Mouse (Mus musculus) bone marrow, adult 2 months (tissue): ENCODE results near the gene 1500009C09Rik. TPM values are rescaled to one million over a fixed set of nuclear protein-coding genes. Genes with fewer than 3 reads are reported as not detected.

Experiments
- H3K27ac ChIP-seq: fragments of 200-500 bp; 2 replicates; pipeline ENCODE4 v1.5.1; 2012; ENCODE audit warnings: low read depth, mild to moderate bottlenecking, control low read depth, inconsistent platforms, low read length; ENCODE audit not compliant: control insufficient read depth, poor library complexity, insufficient read depth
- H3K4me1 ChIP-seq: fragments of 200-500 bp; 2 replicates; pipeline ENCODE4 v1.6.1; 2011; ENCODE audit warnings: low read length; ENCODE audit not compliant: control insufficient read depth, insufficient read depth
- H3K4me3 ChIP-seq: fragments of 200-500 bp; replicated peaks from 2 replicates; pipeline ENCODE3; 2011; ENCODE audit warnings: mild to moderate bottlenecking, low read depth, low read length, control low read depth; ENCODE audit not compliant: control insufficient read depth
- CTCF ChIP-seq: fragments of 200-500 bp; IDR thresholded peaks from 2 replicates; pipeline ENCODE4 v1.5.1; 2011; ENCODE audit warnings: low read length, control low read depth; ENCODE audit not compliant: control insufficient read depth, insufficient read depth
- POLR2A ChIP-seq: fragments of 200-500 bp; IDR thresholded peaks from 2 replicates; pipeline ENCODE4 v1.6.1; 2011; ENCODE audit warnings: low read depth, mild to moderate bottlenecking, control low read depth, low read length, borderline replicate concordance; ENCODE audit not compliant: control insufficient read depth
- WGBS: fragments of 180-500 bp; shearing (Covaris S2); methylation state at CpG from one replicate; pipeline ENCODE4 v1.1.7; 2018; 5-methylcytosine and 5-hydroxymethylcytosine counted together
- polyA plus RNA-seq: library from polyadenylated mRNA; stranded (reverse); fragments of >200 nt; gene quantifications from 2 replicates; pipeline ENCODE4 v1.2.4, GENCODE M21; 2011; ENCODE audit warnings: low replicate concordance; ENCODE audit not compliant: missing spikeins, insufficient read depth, insufficient read length

Gene 1500009C09Rik
- not detected in 2 replicates for polyA plus RNA-seq

GRCm38 (mm10) chr15:82252097-82252496 is at the start of gene 1500009C09Rik:
1500009C09Rik (plus strand) TSS chr15:82252397.
- H3K4me1 ChIP-seq = peaks cover 1% of the 10 kb centered on the region; the same call in 1 of the 2 replicates
- no peak within 1 kb of the TSS for H3K27ac ChIP-seq
- WGBS = 67% methylated on average over 6 of the region's 6 CpGs
- no peak within 1 kb of the TSS for H3K4me3 ChIP-seq
- TF ChIP-seq CTCF (no peak), POLR2A (no peak)

GRCm38 (mm10) chr15:82203090-82203489 is 49.1 kb upstream of the 1500009C09Rik start:
- WGBS = 94% methylated on average over 10 of the region's 10 CpGs
- Histone ChIP-seq H3K4me1 (peaks cover 3% of the 10 kb centered on the region; the same call in 1 of the 2 replicates), H3K4me3 (no peak overlapping the region), H3K27ac (no peak overlapping the region)
- TF ChIP-seq CTCF (no peak), POLR2A (no peak)

DNA sequence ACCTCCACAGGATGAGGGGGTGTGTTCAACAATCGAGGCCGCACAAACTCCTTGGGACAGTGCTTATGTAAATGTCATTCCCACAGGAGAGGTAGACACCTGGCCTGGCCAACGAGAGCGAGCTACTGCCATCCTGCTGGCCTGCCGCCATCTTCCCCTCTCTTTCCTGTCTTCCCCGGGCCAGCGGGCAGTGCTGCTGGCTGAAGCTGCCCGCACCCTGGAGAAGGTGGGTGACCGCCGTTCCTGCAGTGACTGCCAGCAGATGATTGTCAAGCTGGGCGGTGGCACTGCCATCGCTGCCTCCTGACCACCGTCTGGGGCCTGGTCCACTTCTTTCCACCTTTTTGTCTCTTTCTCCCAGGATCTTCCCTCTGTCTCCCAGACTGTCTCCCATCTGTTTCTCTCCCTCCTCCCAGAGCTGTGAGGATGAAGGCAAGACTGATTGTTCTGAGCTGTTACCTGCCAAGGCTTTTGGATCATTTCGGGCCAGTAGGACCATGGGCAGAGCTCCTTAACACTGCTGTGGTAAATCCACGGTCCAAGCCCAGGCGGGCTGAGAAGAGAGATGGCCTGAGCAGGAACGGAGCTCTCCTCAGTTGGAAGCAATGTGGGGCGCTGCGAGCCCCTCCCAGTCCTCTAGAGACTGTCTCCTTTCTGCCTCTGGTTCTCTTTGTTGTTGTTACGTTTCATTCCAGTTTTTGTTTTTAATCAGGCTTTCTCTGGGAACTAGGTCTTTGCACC is 48.4 kb upstream of the 1500009C09Rik start:
- Histone ChIP-seq H3K4me1 (no peaks in the 10 kb centered on the region; the same call in 1 of the 2 replicates), H3K4me3 (no peak overlapping the region), H3K27ac (no peak overlapping the region)
- TF ChIP-seq POLR2A = no peak
- no peak for TF ChIP-seq CTCF
- WGBS = 89% methylated on average over 20 of the region's 20 CpGs

GRCm38 (mm10) chr15:82204680-82205371 is 47.4 kb upstream of the 1500009C09Rik start:
- H3K4me3 ChIP-seq = no peak overlapping the region
- no peak for TF ChIP-seq POLR2A
- TF ChIP-seq CTCF = no peak
- no peaks in the 10 kb centered on the region; the same call in 1 of the 2 replicates for H3K4me1 ChIP-seq
- no peak overlapping the region for H3K27ac ChIP-seq
- 63% methylated on average over 10 of the region's 10 CpGs for WGBS

- 83% methylated on average over 9 of the region's 9 CpGs for WGBS
- no peak overlapping the region for H3K4me3 ChIP-seq
- no peaks in the 10 kb centered on the region; the same call in 1 of the 2 replicates for H3K4me1 ChIP-seq
- H3K27ac ChIP-seq = no peak overlapping the region
- TF ChIP-seq CTCF (no peak), POLR2A (no peak)
Observed at GRCm38 (mm10) chr15:82206365-82207104, 45.7 kb upstream of the 1500009C09Rik start.

GRCm38 (mm10) chr15:82207105-82207459 is 45.1 kb upstream of the 1500009C09Rik start:
- no peaks in the 10 kb centered on the region; the same call in 1 of the 2 replicates for H3K4me1 ChIP-seq
- H3K27ac ChIP-seq = no peak overlapping the region
- TF ChIP-seq CTCF (no peak), POLR2A (no peak)
- WGBS = 94% methylated on average over 34 of the region's 34 CpGs
- H3K4me3 ChIP-seq = no peak overlapping the region

- TF ChIP-seq POLR2A (no peak), CTCF (no peak)
- H3K4me1 ChIP-seq = no peaks in the 10 kb centered on the region; the same call in 1 of the 2 replicates
- no peak overlapping the region for H3K4me3 ChIP-seq
- no peak overlapping the region for H3K27ac ChIP-seq
- 89% methylated on average over 30 of the region's 30 CpGs for WGBS
Observed at GRCm38 (mm10) chr15:82207504-82208219, 44.5 kb upstream of the 1500009C09Rik start.
